Mouse (Mus musculus) liver, adult (tissue): Measurements from ENCODE around the gene Det1.

Experiments
- GATA4 ChIP-seq: IDR thresholded peaks from 2 replicates; pipeline ENCODE4 v1.6.1; 2014; ENCODE audit warnings: mild to moderate bottlenecking, low read length; ENCODE audit not compliant: insufficient replicate concordance

Gene Det1

DNA sequence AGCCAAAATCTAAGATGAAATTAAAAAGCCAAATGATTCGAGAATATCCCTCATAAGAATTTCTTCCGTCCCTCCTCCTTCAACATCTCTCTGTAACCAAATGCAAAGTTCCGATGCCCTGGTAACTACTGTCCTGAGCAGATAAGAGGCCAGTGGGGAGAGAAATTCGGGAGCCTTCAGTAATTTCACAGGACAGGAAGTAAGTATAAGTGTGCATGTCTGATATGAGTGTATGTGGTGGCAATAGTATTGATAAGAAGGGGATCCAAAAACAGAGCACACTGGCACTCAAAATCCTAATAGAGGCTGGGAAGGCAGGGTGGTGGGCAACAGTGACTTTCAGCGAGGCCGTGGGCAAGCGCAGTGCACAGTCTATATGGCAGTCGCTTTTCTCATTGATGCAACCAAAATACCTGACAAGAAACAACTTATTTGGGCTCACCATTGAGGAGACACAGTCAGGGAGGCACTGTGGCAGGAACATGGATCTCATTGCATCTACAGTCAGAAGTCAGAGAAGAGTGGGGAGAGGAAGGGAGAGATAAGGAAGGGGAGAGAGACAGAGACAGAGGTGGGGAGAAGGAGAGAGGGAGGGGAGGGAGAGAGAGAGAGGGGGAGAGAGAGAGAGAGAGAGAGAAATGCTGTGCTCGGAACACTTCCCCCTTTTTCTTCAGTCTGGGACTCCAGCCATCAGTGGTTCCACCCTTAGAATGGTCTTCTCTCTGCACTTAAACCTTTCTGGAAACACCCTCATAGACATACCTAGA is 47.1 kb downstream of the Det1 start:
- TF ChIP-seq GATA4: no peak

GRCm38 (mm10) chr7:78797843-78798455 is 49.1 kb downstream of the Det1 start:
- no peak for TF ChIP-seq GATA4

DNA sequence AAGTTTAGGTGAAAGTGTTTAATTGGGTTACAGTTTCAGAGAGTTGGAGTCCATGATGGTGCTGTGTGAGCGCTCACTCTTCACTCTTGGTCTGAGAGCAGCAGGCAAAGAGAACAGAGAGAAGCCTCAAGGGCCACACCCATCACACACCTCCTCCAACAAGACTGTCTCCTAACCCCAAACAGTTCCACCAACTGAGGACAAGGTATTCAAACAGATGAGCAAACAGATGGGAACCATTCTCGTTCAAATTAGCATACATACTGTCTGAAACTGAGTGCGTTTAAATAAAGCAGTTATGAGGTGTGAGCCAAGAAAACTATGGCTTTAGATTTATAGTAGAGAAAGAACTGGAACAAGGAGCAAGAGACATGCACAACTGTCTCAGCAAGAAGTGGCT is 50.4 kb downstream of the Det1 start:
- no peak for TF ChIP-seq GATA4

- no peak for TF ChIP-seq GATA4
These were observed 52.4 kb downstream of the Det1 start for GRCm38 (mm10) chr7:78794571-78795092.

- no peak for TF ChIP-seq GATA4
These were observed 53.0 kb downstream of the Det1 start for GRCm38 (mm10) chr7:78793895-78794570.

GRCm38 (mm10) chr7:78791359-78792222 is 55.5 kb downstream of the Det1 start:
- no peak for TF ChIP-seq GATA4

DNA sequence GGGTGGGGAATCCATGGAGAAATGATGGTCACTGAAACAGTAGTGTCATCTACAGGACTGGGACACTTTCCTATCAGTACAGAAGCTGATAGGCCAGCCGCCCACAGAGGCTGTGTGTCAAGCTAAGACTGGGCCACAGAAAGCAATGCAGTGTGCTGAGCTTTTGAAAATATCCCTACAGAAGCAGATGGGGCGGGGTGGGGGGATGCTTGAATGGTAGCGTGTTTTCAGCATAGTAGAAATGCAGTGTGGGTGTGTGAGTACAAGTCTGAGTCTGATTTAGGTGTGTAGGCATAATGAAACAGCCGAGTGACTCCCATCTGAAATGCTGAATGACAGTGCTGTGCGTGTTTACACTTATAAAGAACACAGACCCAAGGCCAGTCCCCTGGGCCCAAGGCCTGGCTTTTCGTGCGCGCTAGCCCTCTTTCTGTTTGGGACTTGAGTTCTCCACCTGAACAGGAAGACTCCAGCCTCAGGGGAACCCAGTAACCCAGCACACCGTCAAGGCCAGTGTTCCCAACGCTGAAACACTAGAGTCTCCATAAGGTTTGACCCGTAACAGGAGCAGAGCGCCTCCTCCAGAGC is 59.2 kb downstream of the Det1 start:
- TF ChIP-seq GATA4: no peak

DNA sequence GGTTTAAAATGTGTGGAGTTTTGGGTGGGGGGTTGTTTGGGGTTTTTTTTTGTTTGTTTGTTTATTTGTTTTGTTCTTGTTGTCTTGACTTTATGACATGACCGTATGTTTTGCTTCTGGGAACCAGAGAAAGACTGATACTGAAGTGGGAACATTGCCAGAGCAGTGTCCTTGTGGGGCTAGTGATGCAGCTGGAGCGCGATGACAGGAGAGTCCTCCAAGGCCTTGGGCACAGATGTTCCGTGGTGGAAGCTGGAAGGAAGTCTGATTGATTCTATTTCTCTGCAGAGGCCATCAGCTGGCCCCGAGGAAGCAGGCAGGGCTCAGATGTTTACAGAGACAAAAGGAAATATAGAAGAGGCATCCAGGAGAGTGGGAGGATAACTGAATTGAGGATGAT is 61.2 kb downstream of the Det1 start:
- TF ChIP-seq GATA4: no peak

GRCm38 (mm10) chr7:78782639-78783581 is 64.2 kb downstream of the Det1 start, which contains the start of the genes Mrps11 and Mrpl46:
Mrps11 (plus strand) TSS chr7:78783119.
Mrpl46 (minus strand) TSS chr7:78783531.
- no peak for TF ChIP-seq GATA4

GRCm38 (mm10) chr7:78778741-78779140 is 68.3 kb downstream of the Det1 start:
- no peak for TF ChIP-seq GATA4
